Mouse (Mus musculus): ENCODE measurements around the gene Zscan26. TPM values are rescaled to one million over a fixed set of nuclear protein-coding genes. Genes with fewer than 3 reads are reported as not detected.
"Not testable (repeated sequence)": the region's sequence is repeated elsewhere in the genome, so short reads cannot be mapped to it uniquely, and the experiment has no call there.

Zscan26 gene
- 10 to 100 TPM; 36.8 to 37.8 TPM for total RNA-seq (2021)
- polyA plus RNA-seq (2012; rRNA removed): 3.6 and 5.3 TPM in 2 replicates
- long read RNA-seq, full-length matches to known transcripts: 1 of 1 reads
- long read RNA-seq, partial matches to known transcripts: 0 of 1 reads
- long read RNA-seq, other reads (novel, unspliced or antisense): 0 of 1 reads

GRCm38 (mm10) chr13:21453449-21453848, at the start of gene Zscan26:
Gene Zscan26, minus strand, starts transcription at chr13:21453730.
- DNase-seq: peak; percentile 92

- no peak for DNase-seq
Observed at GRCm38 (mm10) chr13:21502296-21502695, 48.8 kb upstream of the Zscan26 start.

- not testable (repeated sequence) for DNase-seq
Observed at GRCm38 (mm10) chr13:21501182-21501581, 47.7 kb upstream of the Zscan26 start, which contains the start of gene Gm11273. Gene Gm11273, minus strand, starts transcription at chr13:21501418.

- DNase-seq: peak; percentile 11
Observed at GRCm38 (mm10) chr13:21495080-21495479, 41.5 kb upstream of the Zscan26 start, which contains the start of gene AK157302. Gene AK157302, plus strand, starts transcription at chr13:21495223.

GRCm38 (mm10) chr13:21492847-21493246, 39.3 kb upstream of the Zscan26 start:
- peak; percentile 50 for DNase-seq

- DNase-seq: no peak
Observed at GRCm38 (mm10) chr13:21486881-21487280, 33.4 kb upstream of the Zscan26 start.

GRCm38 (mm10) chr13:21478759-21479670, 25.5 kb upstream of the Zscan26 start, which contains the start of the genes Zkscan4 and Gm10065:
Gene Zkscan4, plus strand, starts transcription at chr13:21478907.
Gene Gm10065, minus strand, starts transcription at chr13:21479441.
- DNase-seq: peak; percentile 75

- DNase-seq: no peak
Observed at GRCm38 (mm10) chr13:21472427-21472826, 18.9 kb upstream of the Zscan26 start.

GRCm38 (mm10) chr13:21469097-21469496, 15.6 kb upstream of the Zscan26 start:
- DNase-seq: no peak

GRCm38 (mm10) chr13:21468061-21469019, 14.8 kb upstream of the Zscan26 start, which contains the start of gene Nkapl:
Gene Nkapl, minus strand, starts transcription at chr13:21468509.
- DNase-seq: peak; percentile 92

- DNase-seq: no peak
Observed at GRCm38 (mm10) chr13:21467336-21467735, 13.8 kb upstream of the Zscan26 start.

- DNase-seq: not testable (repeated sequence)
Observed at GRCm38 (mm10) chr13:21462516-21462915, 9.0 kb upstream of the Zscan26 start.

GRCm38 (mm10) chr13:21456347-21456746, 2.8 kb upstream of the Zscan26 start:
- DNase-seq: no peak

GRCm38 (mm10) chr13:21454133-21454532, 603 bp upstream of the Zscan26 start:
- no peak for DNase-seq

GRCm38 (mm10) chr13:21453042-21453441, 488 bp downstream of the Zscan26 start:
- DNase-seq: no peak

- DNase-seq: no peak
Observed at GRCm38 (mm10) chr13:21447856-21448614, 5.5 kb downstream of the Zscan26 start.

GRCm38 (mm10) chr13:21446796-21447195, 6.7 kb downstream of the Zscan26 start:
- no peak for DNase-seq

- DNase-seq: no peak
Observed at GRCm38 (mm10) chr13:21441207-21441572, 12.3 kb downstream of the Zscan26 start.

GRCm38 (mm10) chr13:21440503-21441206, 12.9 kb downstream of the Zscan26 start, which contains the start of gene Pgbd1:
Gene Pgbd1, minus strand, starts transcription at chr13:21441058.
- DNase-seq: peak; percentile 86

GRCm38 (mm10) chr13:21435476-21435875, 18.1 kb downstream of the Zscan26 start:
- no peak for DNase-seq
